Mouse (Mus musculus): Measurements from ENCODE around the gene Wdr37. TPM values are rescaled to one million over a fixed set of nuclear protein-coding genes. Genes with fewer than 3 reads are reported as not detected.
"Not testable (repeated sequence)": the region's sequence is repeated elsewhere in the genome, so short reads cannot be mapped to it uniquely, and the experiment has no call there.

Wdr37 gene
- 23.4 and 24.4 TPM in 2 replicates for polyA plus RNA-seq (2014; fragmentation: Nextera tagmentation; extraction: Ambion mirVana)

DNA sequence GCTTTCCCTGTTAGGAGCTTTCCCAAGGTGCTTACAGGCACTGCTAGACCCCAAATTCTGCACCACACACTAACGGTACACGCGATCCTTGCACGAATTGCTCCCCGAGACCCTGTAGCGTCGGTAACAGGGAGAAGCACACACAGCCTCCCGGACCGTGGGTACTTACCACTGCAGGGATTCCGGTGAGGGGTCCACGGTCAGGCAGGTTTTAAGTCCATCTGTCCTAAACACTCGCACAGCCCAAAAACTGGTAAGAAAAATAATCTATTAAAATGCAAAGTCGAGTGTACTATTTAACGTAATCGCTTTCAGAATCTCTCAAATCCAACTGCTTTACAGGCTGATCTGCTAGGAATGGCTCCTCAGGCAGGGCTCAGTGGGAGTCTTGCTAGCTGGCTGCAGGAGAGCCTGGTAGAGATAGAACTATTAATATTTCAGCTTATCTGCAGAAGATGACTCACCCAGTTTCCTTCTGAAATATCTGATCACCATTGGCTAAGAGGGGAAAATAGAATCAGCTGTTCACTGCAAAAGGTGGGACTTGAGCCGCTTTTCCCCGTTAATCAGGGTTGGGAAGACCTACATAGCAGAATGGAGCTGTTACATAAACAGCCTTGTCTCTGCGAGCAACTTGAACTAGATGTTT, at the start of gene Wdr37:
Gene Wdr37 (minus strand): TSS at position 596 of the 649 bp plus-strand sequence.
- H3K27ac ChIP-seq (ENCODE audit: low read depth), result peak within 1 kb of the TSS; percentile 94
- H3K9me3 ChIP-seq (ENCODE audit: low read depth, low read length), result no peaks in the 10 kb centered on the region
- no peaks in the 10 kb centered on the region for H3K27me3 ChIP-seq (ENCODE audit: insufficient read depth, low read length)
- H3K36me3 ChIP-seq (ENCODE audit: insufficient read depth), result 0 out of 2 replicates have a peak, but pooled peaks cover 6% of the 10 kb centered on the region
- H3K4me1 ChIP-seq (ENCODE audit: insufficient read depth), result no peaks in the 10 kb centered on the region; the same call in 1 of the 2 replicates
- WGBS, result 1% methylated on average over 18 of the region's 18 CpGs
- H3K9ac ChIP-seq, result peak within 1 kb of the TSS; percentile 79
- DNase-seq (peak; percentile 55), ATAC-seq (ENCODE audit: insufficient read depth) (peak; percentile 39; the same call in 1 of the 2 replicates)
- peak within 1 kb of the TSS; percentile 89 for H3K4me3 ChIP-seq (ENCODE audit: low read depth, low read length)
- TF ChIP-seq CTCF (IDR thresholded peaks at IDR 0.05; ENCODE audit: low read depth), result no peak
- peak within 1 kb of the TSS; percentile 84 for H3K4me2 ChIP-seq

DNA sequence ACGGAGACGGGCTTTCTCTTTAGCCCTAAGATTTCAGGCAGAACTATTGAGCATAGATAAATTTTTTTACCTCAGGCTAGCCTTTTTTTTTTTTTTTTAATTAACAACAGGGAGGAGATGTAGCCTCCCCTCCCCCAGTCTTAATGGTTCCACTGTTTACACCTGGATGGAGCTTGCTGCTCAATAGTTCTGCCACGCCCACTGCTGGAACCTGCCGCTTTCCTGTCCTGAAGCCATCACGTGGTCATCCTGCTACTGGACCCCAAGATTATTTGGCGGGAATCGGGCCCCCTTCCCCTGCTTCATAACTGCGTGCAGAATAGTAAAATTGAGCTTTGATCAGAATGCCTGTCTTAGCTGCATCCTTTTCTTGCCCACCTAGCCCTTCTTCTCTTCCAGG, 42.2 kb upstream of the Wdr37 start:
- H3K9me3 ChIP-seq (ENCODE audit: low read depth, low read length); H3K27me3 ChIP-seq (ENCODE audit: insufficient read depth, low read length); DNase-seq; H3K9ac ChIP-seq; ATAC-seq (ENCODE audit: insufficient read depth); H3K27ac ChIP-seq (ENCODE audit: low read depth); H3K4me3 ChIP-seq (ENCODE audit: low read depth, low read length); H3K4me2 ChIP-seq; H3K36me3 ChIP-seq (ENCODE audit: insufficient read depth); H3K4me1 ChIP-seq (ENCODE audit: insufficient read depth): not testable (repeated sequence)
- WGBS, result 87% methylated on average over 8 of the region's 8 CpGs

GRCm38 (mm10) chr13:8905986-8906385, 34.3 kb upstream of the Wdr37 start:
- not testable (repeated sequence) for H3K4me2 ChIP-seq; ATAC-seq (ENCODE audit: insufficient read depth); DNase-seq

GRCm38 (mm10) chr13:8888603-8889002, 16.9 kb upstream of the Wdr37 start:
- no peak overlapping the region for H3K4me2 ChIP-seq
- WGBS, result 98% methylated on average over 1 of the region's 1 CpGs
- H3K9me3 ChIP-seq (ENCODE audit: low read depth, low read length), result no peaks in the 10 kb centered on the region
- ATAC-seq (ENCODE audit: insufficient read depth), result no peak
- peak; percentile 53 for DNase-seq
- no peaks in the 10 kb centered on the region for H3K27me3 ChIP-seq (ENCODE audit: insufficient read depth, low read length)
- no peak overlapping the region for H3K4me3 ChIP-seq (ENCODE audit: low read depth, low read length)
- no peaks in the 10 kb centered on the region for H3K4me1 ChIP-seq (ENCODE audit: insufficient read depth)
- H3K9ac ChIP-seq, result no peak overlapping the region
- H3K27ac ChIP-seq (ENCODE audit: low read depth), result no peak overlapping the region
- peaks cover 29% of the 10 kb centered on the region for H3K36me3 ChIP-seq (ENCODE audit: insufficient read depth)
- TF ChIP-seq CTCF (IDR thresholded peaks at IDR 0.05; ENCODE audit: low read depth), result peak; percentile 47

More at GRCm38 (mm10) chr13:8905986-8906385, 34.3 kb upstream of the Wdr37 start:
- H3K9me3 ChIP-seq (ENCODE audit: low read depth, low read length); H3K27ac ChIP-seq (ENCODE audit: low read depth); H3K27me3 ChIP-seq (ENCODE audit: insufficient read depth, low read length); H3K4me3 ChIP-seq (ENCODE audit: low read depth, low read length); H3K9ac ChIP-seq; H3K36me3 ChIP-seq (ENCODE audit: insufficient read depth); H3K4me1 ChIP-seq (ENCODE audit: insufficient read depth): not testable (repeated sequence)
- 81% methylated on average over 2 of the region's 2 CpGs for WGBS

DNA sequence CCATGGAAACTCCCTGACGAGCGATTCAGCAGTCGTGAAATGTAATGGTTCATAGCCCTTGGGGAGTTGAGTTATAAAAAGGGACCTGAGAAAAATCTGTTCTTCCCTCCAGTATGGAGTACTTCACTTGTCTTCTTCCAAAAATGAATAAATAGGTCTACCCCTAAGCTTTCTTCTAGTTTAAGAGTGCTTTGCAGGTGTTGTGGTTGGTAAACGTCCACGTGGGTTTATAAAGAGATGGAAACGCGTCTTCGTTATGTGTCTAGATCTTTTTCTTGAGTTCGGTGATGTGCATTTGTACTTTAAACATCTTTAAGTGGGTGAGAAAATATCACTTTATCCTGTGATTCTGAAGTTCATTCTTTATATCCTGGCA, 14.5 kb upstream of the Wdr37 start:
- no peaks in the 10 kb centered on the region for H3K27me3 ChIP-seq (ENCODE audit: insufficient read depth, low read length)

DNA sequence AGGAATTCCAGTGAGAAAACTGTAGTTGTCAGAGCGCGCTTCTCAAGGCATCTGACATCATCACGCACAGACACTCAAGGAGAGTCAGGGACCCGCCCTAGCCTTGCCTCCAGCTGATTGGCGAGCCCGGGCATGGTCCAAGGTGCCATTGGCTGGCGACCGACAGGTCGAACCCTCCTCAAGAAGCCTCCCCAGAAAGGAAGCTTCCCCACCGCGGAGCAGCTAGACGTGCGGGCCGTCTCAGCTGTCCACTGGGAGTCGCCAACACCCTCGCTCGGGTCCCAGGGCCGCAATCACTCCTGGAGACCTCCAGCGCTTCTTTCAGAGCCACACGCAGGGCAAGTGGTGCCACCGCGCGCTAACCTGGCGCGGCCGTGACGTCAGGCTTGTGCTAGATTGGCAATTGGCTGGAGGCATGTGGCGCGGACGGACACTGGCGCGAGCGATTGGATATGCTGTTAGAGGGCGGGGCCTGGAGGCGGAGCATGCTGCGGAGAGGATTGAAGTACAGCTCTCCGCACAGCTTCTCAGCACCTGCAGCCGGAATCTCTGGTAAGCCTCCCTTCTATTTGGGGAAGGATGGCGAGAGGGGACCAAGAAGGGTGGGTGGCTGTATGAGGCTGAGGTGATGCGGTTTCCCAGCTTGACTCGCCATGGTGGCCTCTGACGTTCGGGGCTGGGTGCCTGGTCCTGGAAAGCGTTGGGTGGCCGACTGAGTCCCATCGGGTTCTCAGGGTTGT, 13.9 kb upstream of the Wdr37 start, which contains the start of gene Idi1:
Gene Idi1 (plus strand): TSS at position 57 of the 740 bp plus-strand sequence.
- peak within 1 kb of the TSS; percentile 89 for H3K27ac ChIP-seq (ENCODE audit: low read depth)
- 1% methylated on average over 46 of the region's 46 CpGs for WGBS
- H3K4me2 ChIP-seq, result peak within 1 kb of the TSS; percentile 64
- DNase-seq (peak; percentile 99), ATAC-seq (ENCODE audit: insufficient read depth) (peak; percentile 100)
- TF ChIP-seq CTCF (IDR thresholded peaks at IDR 0.05; ENCODE audit: low read depth), result no peak; the same call in 1 of the 2 replicates
- no peaks in the 10 kb centered on the region for H3K4me1 ChIP-seq (ENCODE audit: insufficient read depth)
- H3K36me3 ChIP-seq (ENCODE audit: insufficient read depth), result peaks cover 21% of the 10 kb centered on the region
- peak within 1 kb of the TSS; percentile 63 for H3K4me3 ChIP-seq (ENCODE audit: low read depth, low read length)
- no peaks in the 10 kb centered on the region for H3K27me3 ChIP-seq (ENCODE audit: insufficient read depth, low read length)
- peak within 1 kb of the TSS; percentile 55 for H3K9ac ChIP-seq
- H3K9me3 ChIP-seq (ENCODE audit: low read depth, low read length), result no peaks in the 10 kb centered on the region

More for the DNA sequence above, 14.5 kb upstream of the Wdr37 start:
- no peak for ATAC-seq (ENCODE audit: insufficient read depth)
- Histone ChIP-seq H3K36me3 (ENCODE audit: insufficient read depth) (peaks cover 21% of the 10 kb centered on the region), H3K9me3 (ENCODE audit: low read depth, low read length) (no peaks in the 10 kb centered on the region), H3K27ac (ENCODE audit: low read depth) (0 out of 2 replicates have a peak overlapping the region, but pooled peaks have one; percentile 89), H3K4me1 (ENCODE audit: insufficient read depth) (no peaks in the 10 kb centered on the region), H3K9ac (peak overlapping the region; percentile 55), H3K4me3 (ENCODE audit: low read depth, low read length) (peak overlapping the region; percentile 63), H3K4me2 (peak overlapping the region; percentile 64)
- no peak for DNase-seq
- TF ChIP-seq CTCF (IDR thresholded peaks at IDR 0.05; ENCODE audit: low read depth), result no peak
- 3% methylated on average over 9 of the region's 9 CpGs for WGBS

DNA sequence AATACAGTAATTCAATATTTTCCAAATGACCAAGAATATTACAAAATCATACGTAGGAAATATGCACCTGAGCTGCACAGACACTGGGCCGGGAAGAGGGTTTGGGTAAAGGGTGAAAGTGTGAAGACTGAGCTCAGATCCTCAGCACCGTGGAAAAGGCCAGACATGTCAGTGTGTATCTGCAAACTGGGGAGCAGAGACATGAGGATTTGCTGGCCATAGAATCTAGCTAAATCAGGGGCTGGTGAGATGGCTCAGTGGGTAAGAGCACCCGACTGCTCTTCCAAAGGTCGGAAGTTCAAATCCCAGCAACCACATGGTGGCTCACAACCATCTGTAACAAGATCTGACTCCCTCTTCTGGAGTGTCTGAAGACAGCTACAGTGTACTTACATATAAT, 12.2 kb upstream of the Wdr37 start:
- H3K36me3 ChIP-seq (ENCODE audit: insufficient read depth); H3K27ac ChIP-seq (ENCODE audit: low read depth); H3K9me3 ChIP-seq (ENCODE audit: low read depth, low read length); H3K4me2 ChIP-seq; ATAC-seq (ENCODE audit: insufficient read depth); H3K9ac ChIP-seq; H3K4me1 ChIP-seq (ENCODE audit: insufficient read depth); H3K27me3 ChIP-seq (ENCODE audit: insufficient read depth, low read length); DNase-seq; H3K4me3 ChIP-seq (ENCODE audit: low read depth, low read length): not testable (repeated sequence)
- WGBS, result 78% methylated on average over 5 of the region's 5 CpGs
